ENCODE assay signal across 8 mouse cellular contexts in the genomic region with DNA sequence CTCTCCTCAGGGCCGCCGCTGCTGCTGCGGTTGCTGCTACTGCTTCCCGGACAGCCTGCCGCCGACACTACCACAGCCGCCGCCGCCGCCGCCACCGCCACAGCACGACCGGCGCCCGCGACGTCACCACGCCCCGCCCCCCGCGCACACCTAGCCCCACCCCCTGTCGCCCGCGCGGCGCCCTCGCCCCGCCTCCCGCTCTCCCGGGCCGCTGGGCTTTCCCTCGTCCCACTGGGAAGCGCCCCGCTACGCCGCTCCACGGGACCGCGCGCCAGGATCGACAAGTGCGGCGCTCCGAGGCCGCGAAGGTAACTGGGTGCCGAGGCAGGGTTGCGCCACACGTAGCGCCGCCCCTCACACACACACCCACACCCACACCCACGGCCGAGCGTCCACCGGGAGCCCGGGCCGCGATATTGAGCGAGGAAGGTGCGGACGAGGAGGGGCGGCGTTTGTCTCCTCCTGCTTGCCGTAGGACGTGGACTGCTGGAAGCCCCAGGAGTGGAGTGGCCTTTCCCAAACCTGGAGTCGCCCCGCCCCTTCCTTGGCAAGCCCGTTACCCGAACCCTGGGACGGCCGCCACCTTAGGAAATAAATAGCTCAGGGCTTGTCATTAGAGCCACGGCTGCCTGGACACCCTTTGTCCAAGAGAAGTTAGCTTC. TPM values are rescaled to one million over a fixed set of nuclear protein-coding genes. Genes with fewer than 3 reads are reported as not detected.
DNase-seq lines count a peak whose midpoint lies in the region; ATAC-seq and TF ChIP-seq lines count a peak whose summit lies in the region.

Gene Erc1, minus strand, starts transcription at position 134 of the 662 bp plus-strand sequence.

- peak; percentile 66 to 75; a peak in 3 of 4 replicates for TF ChIP-seq POLR2A in MEL (IDR thresholded peaks at IDR 0.05; ENCODE audit: control insufficient read depth in 1 of 2, insufficient read depth in 1 of 2, low read depth in 1 of 2, low read length in 2 of 2, poor library complexity in 1 of 2)
- peak; percentile 53 for TF ChIP-seq POLR2A in cerebellum, adult 2 months (IDR thresholded peaks at IDR 0.05; ENCODE audit: borderline replicate concordance, insufficient read depth, low read length)

- peak; percentile 95 for ATAC-seq in forebrain, postnatal 0 days
- peak; percentile 97 for ATAC-seq in lung, embryonic 15.5 days (ENCODE audit: borderline replicate concordance, extremely low read depth, low FRiP score, low TSS enrichment)

- no peak for TF ChIP-seq EP300 in MEL (IDR thresholded peaks at IDR 0.05; ENCODE audit: low read depth in 1 of 2, low read length in 2 of 2)

- no peak for TF ChIP-seq CTCF in MEL (IDR thresholded peaks at IDR 0.05 in 2 of 3, conservative IDR thresholded peaks at IDR 0.05 in 1 of 3; ENCODE audit: control insufficient read depth in 1 of 3, insufficient read depth in 1 of 3, low read depth in 2 of 3, low read length in 3 of 3, poor library complexity in 1 of 3, severe bottlenecking in 1 of 3)
- no peak for TF ChIP-seq CTCF in cerebellum, adult 2 months (IDR thresholded peaks at IDR 0.05; ENCODE audit: borderline replicate concordance, insufficient read depth, low read depth, low read length)
- peak; percentile 24; the same call in 1 of the 2 replicates for TF ChIP-seq CTCF in forebrain, postnatal 0 days (IDR thresholded peaks at IDR 0.05; ENCODE audit: low read depth)

- H3K36me3 ChIP-seq in MEL (ENCODE audit: control insufficient read depth in 1 of 2, insufficient read depth in 2 of 2, low read length in 2 of 2), result peaks cover 0 to 4% of the 10 kb centered on the region in 2 experiments; a peak in 2 of 4 replicates
- no peaks in the 10 kb centered on the region for H3K36me3 ChIP-seq in forebrain, postnatal 0 days (ENCODE audit: insufficient read depth)
- H3K36me3 ChIP-seq in lung, embryonic 15.5 days, result no peaks in the 10 kb centered on the region

- H3K4me2 ChIP-seq in forebrain, postnatal 0 days (ENCODE audit: low read depth), result peak within 1 kb of the TSS; percentile 78
- peak within 1 kb of the TSS; percentile 77 for H3K4me2 ChIP-seq in lung, embryonic 15.5 days

- no peaks in the 10 kb centered on the region for H3K27me3 ChIP-seq in MEL (ENCODE audit: control insufficient read depth in 1 of 2, insufficient read depth in 2 of 2, low read length in 2 of 2)
- H3K27me3 ChIP-seq in cerebellum, adult 2 months (ENCODE audit: control insufficient read depth, insufficient read depth, low read length), result no peaks in the 10 kb centered on the region
- H3K27me3 ChIP-seq in forebrain, postnatal 0 days (ENCODE audit: insufficient read depth, low read length), result no peaks in the 10 kb centered on the region
- H3K27me3 ChIP-seq in lung, embryonic 15.5 days, result no peaks in the 10 kb centered on the region

- H3K9me3 ChIP-seq in MEL (replicated peaks; ENCODE audit: insufficient read depth, low read length), result no peaks in the 10 kb centered on the region
- H3K9me3 ChIP-seq in forebrain, postnatal 0 days (ENCODE audit: low read length), result no peaks in the 10 kb centered on the region
- no peaks in the 10 kb centered on the region for H3K9me3 ChIP-seq in lung, embryonic 15.5 days

- 1% methylated on average over 66 of the region's 73 CpGs for WGBS in cerebellum, adult 2 months
- WGBS in forebrain, postnatal 0 days, result 1% methylated on average over 56 of the region's 73 CpGs
- WGBS in lung, embryonic 15.5 days, result 0% methylated on average over 70 of the region's 73 CpGs

- peak within 1 kb of the TSS; percentile 96 for H3K9ac ChIP-seq in MEL (ENCODE audit: control insufficient read depth, low read depth, low read length, poor library complexity, severe bottlenecking)
- H3K9ac ChIP-seq in forebrain, postnatal 0 days, result peak within 1 kb of the TSS; percentile 92
- peak within 1 kb of the TSS; percentile 93 for H3K9ac ChIP-seq in lung, embryonic 15.5 days

- H3K79me2 ChIP-seq in MEL (ENCODE audit: control insufficient read depth, insufficient read depth, low read length, poor library complexity), result peaks cover 8% of the 10 kb centered on the region

- no peak for TF ChIP-seq RAD21 in MEL (IDR thresholded peaks at IDR 0.05; ENCODE audit: low read depth, low read length)

- peak; percentile 92 for DNase-seq in MEL (ENCODE audit: low read depth, low spot score)
- DNase-seq in cerebellum, adult 2 months, result peak; percentile 99
- DNase-seq in forebrain, postnatal 0 days, result peak; percentile 94
- DNase-seq in heart, postnatal 4 days, result peak; percentile 97
- DNase-seq in layer of hippocampus, adult 8-10 months (ENCODE audit: low spot score in 2 of 2), result peak; percentile 90 to 92
- DNase-seq in ovary, adult 18-20 months (ENCODE audit: low spot score), result peak; percentile 92
- DNase-seq in thymus, postnatal 0 days (ENCODE audit: low spot score), result peak; percentile 77

- peak within 1 kb of the TSS; percentile 69 for H3K27ac ChIP-seq in MEL (ENCODE audit: control insufficient read depth, low read depth, low read length)
- H3K27ac ChIP-seq in cerebellum, adult 2 months (ENCODE audit: insufficient read depth, low read length), result peak within 1 kb of the TSS; percentile 97
- H3K27ac ChIP-seq in forebrain, postnatal 0 days (ENCODE audit: low read depth, low read length), result peak within 1 kb of the TSS; percentile 95
- H3K27ac ChIP-seq in lung, embryonic 15.5 days, result peak within 1 kb of the TSS; percentile 97

- peaks cover 0 to 6% of the 10 kb centered on the region in 2 experiments; a peak in 2 of 4 replicates for H3K4me1 ChIP-seq in MEL (ENCODE audit: control insufficient read depth in 1 of 2, insufficient read depth in 2 of 2, low read length in 2 of 2)
- peaks cover 10% of the 10 kb centered on the region; the same call in 1 of the 2 replicates for H3K4me1 ChIP-seq in cerebellum, adult 2 months (ENCODE audit: control insufficient read depth, insufficient read depth, low read length)
- no peaks in the 10 kb centered on the region; the same call in 1 of the 2 replicates for H3K4me1 ChIP-seq in forebrain, postnatal 0 days (ENCODE audit: insufficient read depth)
- peaks cover 15% of the 10 kb centered on the region for H3K4me1 ChIP-seq in lung, embryonic 15.5 days

- H3K4me3 ChIP-seq in MEL (ENCODE audit: control insufficient read depth in 1 of 2, insufficient read depth in 1 of 2, low read depth in 2 of 2, low read length in 2 of 2), result peak within 1 kb of the TSS; percentile 69 to 79
- H3K4me3 ChIP-seq in cerebellum, adult 2 months (replicated peaks; ENCODE audit: insufficient read depth, low read depth, low read length), result peak within 1 kb of the TSS; percentile 100
- peak within 1 kb of the TSS; percentile 96 for H3K4me3 ChIP-seq in forebrain, postnatal 0 days (ENCODE audit: low read depth, low read length)
- peak within 1 kb of the TSS; percentile 99 for H3K4me3 ChIP-seq in lung, embryonic 15.5 days

TF ChIP-seq in MEL, 35 proteins besides CTCF, POLR2A, EP300 and RAD21:
- TF ChIP-seq ZC3H11A (IDR thresholded peaks at IDR 0.05; ENCODE audit: low read depth, low read length) (no peak), TBP (IDR thresholded peaks at IDR 0.05; ENCODE audit: low read depth, low read length) (0 out of 2 replicates have a peak, but pooled peaks have one; percentile 30), SIN3A (IDR thresholded peaks at IDR 0.05; ENCODE audit: low read length) (peak; percentile 46; the same call in 1 of the 2 replicates), ZMIZ1 (IDR thresholded peaks at IDR 0.05; ENCODE audit: low read depth, low read length) (peak; percentile 16; the same call in 1 of the 2 replicates), UBTF (IDR thresholded peaks at IDR 0.05; ENCODE audit: borderline replicate concordance, insufficient read depth, low read depth, low read length) (no peak), HCFC1 (IDR thresholded peaks at IDR 0.05; ENCODE audit: low read depth, low read length) (peak; percentile 78), MYC (IDR thresholded peaks at IDR 0.05; ENCODE audit: low read depth, low read length) (no peak), NRF1 (IDR thresholded peaks at IDR 0.05; ENCODE audit: insufficient read depth, low read depth, low read length, poor library complexity, severe bottlenecking) (peak; percentile 28; the same call in 1 of the 2 replicates), NELFE (IDR thresholded peaks at IDR 0.05; ENCODE audit: low read depth, low read length) (peak; percentile 68)

RNA-seq across cellular contexts. Expression of gene Erc1, which starts in this region (rescaled TPM):
- 3.8 and 4.0 TPM in 2 replicates for total RNA-seq in MEL (2012; rRNA removed)
- polyA plus RNA-seq in MEL (2012; ENCODE audit: insufficient read depth in 1 of 2, insufficient read length in 2 of 2, low read depth in 1 of 2, low replicate concordance in 2 of 2, missing spikeins in 1 of 2), result 10 to 100 TPM in 1 of 2 experiments, 1 to 10 TPM in 1; 9.4 to 79.9 TPM
- 44.3 and 50.1 TPM in 2 replicates for polyA plus RNA-seq in cerebellum, adult 2 months (2012; rRNA removed)
- total RNA-seq in forebrain, postnatal 0 days (2014; rRNA removed), result 67.2 and 83.3 TPM in 2 replicates
- 30.5 and 43.3 TPM in 2 replicates for polyA plus RNA-seq in forebrain, postnatal 0 days (2015; fragmentation: Nextera tagmentation; extraction: Ambion mirVana)
- 10 to 100 TPM; 42.2 to 44.4 TPM for total RNA-seq in heart, postnatal 4 days (2021)
- 10 to 100 TPM; 46.3 to 54.1 (median 50.4) TPM for total RNA-seq in layer of hippocampus, adult 8-10 months (2022)
- 18.1 and 19.6 TPM in 2 replicates for polyA plus RNA-seq in lung, embryonic 15.5 days (2015; fragmentation: Nextera tagmentation; extraction: Ambion mirVana)
- 3.8 and 4.7 TPM in 2 replicates for polyA plus RNA-seq in thymus, postnatal 0 days (2015; fragmentation: Nextera tagmentation; extraction: Ambion mirVana)

Comparison
In these comparisons a context has a peak if more than half of its experiments do, and no peak if none do; other contexts are left out.
1. Peak in every context shown above with its lines: DNase-seq, ATAC-seq, H3K4me3 ChIP-seq and H3K27ac ChIP-seq.